Mouse (Mus musculus) splenic B cell, adult 2 months (primary cell): ENCODE measurements at regions not wholly inside any gene's neighbourhood (a gene's known extent, or its start where the extent isn't known, plus 50 kb on each side); places are given as distances from the start of the nearest gene placed in this dataset.

Experiments
- DNase-seq: peaks from one replicate; pipeline ENCODE4 v3.0.0-alpha.2; 2011; ENCODE audit warnings: low read depth, low spot score
- H3K27me3 ChIP-seq: 2 replicates; pipeline ENCODE4 v1.6.1; 2012; ENCODE audit warnings: mild to moderate bottlenecking, low read length, moderate library complexity, mixed read lengths; ENCODE audit not compliant: control insufficient read depth, poor library complexity, insufficient read depth, severe bottlenecking
- H3K36me3 ChIP-seq: 2 replicates; pipeline ENCODE4 v1.6.1; 2012; ENCODE audit warnings: mild to moderate bottlenecking, low read length, moderate library complexity, mixed read lengths; ENCODE audit not compliant: control insufficient read depth, poor library complexity, insufficient read depth, severe bottlenecking

- DNase-seq = no peak
- H3K27me3 ChIP-seq = no peaks in the 10 kb centered on the region
- no peaks in the 10 kb centered on the region for H3K36me3 ChIP-seq
These were observed 225.6 kb downstream of the Mterf1b start for GRCm38 (mm10) chr5:4417761-4418160.
